Mouse (Mus musculus): ENCODE data around the gene Lurap1. TPM values are rescaled to one million over a fixed set of nuclear protein-coding genes. Genes with fewer than 3 reads are reported as not detected.
A peak's percentile ranks its signal among the peaks of the same experiment; 100 is the strongest.

The Lurap1 gene
- polyA plus RNA-seq (2016; fragmentation: Nextera tagmentation; extraction: Ambion mirVana): 2.3 and 2.6 TPM in 2 replicates

GRCm38 (mm10) chr4:116151238-116151637, at the start of gene Lurap1:
TSS of gene Lurap1 (minus strand) at chr4:116151338.
- Histone ChIP-seq H3K27me3 (replicated peaks) (no peaks in the 10 kb centered on the region), H3K4me1 (replicated peaks) (peaks cover 11% of the 10 kb centered on the region), H3K4me3 (peak within 1 kb of the TSS; percentile 88), H3K4me2 (peak within 1 kb of the TSS; percentile 83), H3K27ac (ENCODE audit: poor library complexity, severe bottlenecking) (peak within 1 kb of the TSS; percentile 91), H3K9me3 (replicated peaks) (0 out of 2 replicates have a peak, but pooled peaks cover 4% of the 10 kb centered on the region), H3K9ac (peak within 1 kb of the TSS; percentile 95), H3K36me3 (peaks cover 47% of the 10 kb centered on the region)
- ATAC-seq (ENCODE audit: insufficient number of reproducible peaks, low FRiP score): no peak
- WGBS: 69% methylated on average over 6 of the region's 6 CpGs

GRCm38 (mm10) chr4:116198422-116198821, 47.3 kb upstream of the Lurap1 start:
- H3K36me3 ChIP-seq: no peaks in the 10 kb centered on the region
- no peaks in the 10 kb centered on the region for H3K27me3 ChIP-seq (replicated peaks)
- no peaks in the 10 kb centered on the region for H3K9me3 ChIP-seq (replicated peaks)
- H3K4me1 ChIP-seq (replicated peaks): peaks cover 12% of the 10 kb centered on the region
- no peak for ATAC-seq (ENCODE audit: insufficient number of reproducible peaks, low FRiP score)
- H3K4me2 ChIP-seq: no peak overlapping the region
- 63% methylated on average over 2 of the region's 2 CpGs for WGBS
- no peak overlapping the region for H3K9ac ChIP-seq
- no peak overlapping the region for H3K27ac ChIP-seq (ENCODE audit: poor library complexity, severe bottlenecking)
- no peak overlapping the region for H3K4me3 ChIP-seq

- ATAC-seq (ENCODE audit: insufficient number of reproducible peaks, low FRiP score): no peak
- 31% methylated on average over 9 of the region's 9 CpGs for whole genome bisulfite sequencing
- H3K27ac ChIP-seq (ENCODE audit: poor library complexity, severe bottlenecking): no peak overlapping the region
Measured at GRCm38 (mm10) chr4:116193583-116194383, 42.6 kb upstream of the Lurap1 start.

GRCm38 (mm10) chr4:116192286-116192835, 41.2 kb upstream of the Lurap1 start:
- Histone ChIP-seq H3K9ac (peak overlapping the region; percentile 28; the same call in 1 of the 2 replicates), H3K4me2 (no peak overlapping the region), H3K27ac (ENCODE audit: poor library complexity, severe bottlenecking) (no peak overlapping the region), H3K4me3 (no peak overlapping the region), H3K36me3 (no peaks in the 10 kb centered on the region), H3K27me3 (replicated peaks) (no peaks in the 10 kb centered on the region), H3K4me1 (replicated peaks) (peaks cover 16% of the 10 kb centered on the region), H3K9me3 (replicated peaks) (no peaks in the 10 kb centered on the region)
- no peak for ATAC-seq (ENCODE audit: insufficient number of reproducible peaks, low FRiP score)
- WGBS: 48% methylated on average over 4 of the region's 4 CpGs

More at GRCm38 (mm10) chr4:116193583-116194383, 42.6 kb upstream of the Lurap1 start:
- no peak overlapping the region for H3K4me3 ChIP-seq
- H3K4me1 ChIP-seq (replicated peaks): peaks cover 16% of the 10 kb centered on the region
- H3K9ac ChIP-seq: no peak overlapping the region
- H3K4me2 ChIP-seq: no peak overlapping the region
- no peaks in the 10 kb centered on the region for H3K9me3 ChIP-seq (replicated peaks)
- no peaks in the 10 kb centered on the region for H3K36me3 ChIP-seq
- H3K27me3 ChIP-seq (replicated peaks): no peaks in the 10 kb centered on the region

- no peak for ATAC-seq (ENCODE audit: insufficient number of reproducible peaks, low FRiP score)
- no peaks in the 10 kb centered on the region for H3K9me3 ChIP-seq (replicated peaks)
- no peak overlapping the region for H3K9ac ChIP-seq
- no peak overlapping the region for H3K27ac ChIP-seq (ENCODE audit: poor library complexity, severe bottlenecking)
- 74% methylated on average over 4 of the region's 4 CpGs for WGBS
- H3K4me2 ChIP-seq: no peak overlapping the region
- H3K4me3 ChIP-seq: no peak overlapping the region
- peaks cover 15% of the 10 kb centered on the region for H3K4me1 ChIP-seq (replicated peaks)
- H3K36me3 ChIP-seq: no peaks in the 10 kb centered on the region
- H3K27me3 ChIP-seq (replicated peaks): no peaks in the 10 kb centered on the region
Measured at GRCm38 (mm10) chr4:116185083-116185482, 33.9 kb upstream of the Lurap1 start.

GRCm38 (mm10) chr4:116182745-116183144, 31.6 kb upstream of the Lurap1 start:
- peak overlapping the region; percentile 40 for H3K4me3 ChIP-seq
- ATAC-seq (ENCODE audit: insufficient number of reproducible peaks, low FRiP score): no peak; the same call in 1 of the 2 replicates
- peak overlapping the region; percentile 39; the same call in 1 of the 2 replicates for H3K9ac ChIP-seq
- H3K27ac ChIP-seq (ENCODE audit: poor library complexity, severe bottlenecking): 0 out of 2 replicates have a peak overlapping the region, but pooled peaks have one; percentile 26
- peak overlapping the region; percentile 69 for H3K4me2 ChIP-seq
- H3K27me3 ChIP-seq (replicated peaks): no peaks in the 10 kb centered on the region
- no peaks in the 10 kb centered on the region for H3K36me3 ChIP-seq
- WGBS: 2% methylated on average over 12 of the region's 12 CpGs
- peaks cover 17% of the 10 kb centered on the region for H3K4me1 ChIP-seq (replicated peaks)
- H3K9me3 ChIP-seq (replicated peaks): no peaks in the 10 kb centered on the region

- no peak overlapping the region for H3K9ac ChIP-seq
- 41% methylated on average over 3 of the region's 3 CpGs for WGBS
- H3K27ac ChIP-seq (ENCODE audit: poor library complexity, severe bottlenecking): no peak overlapping the region
Measured at GRCm38 (mm10) chr4:116182079-116182478, 30.9 kb upstream of the Lurap1 start.

GRCm38 (mm10) chr4:116177140-116177539, 26.0 kb upstream of the Lurap1 start:
- WGBS: 31% methylated on average over 5 of the region's 5 CpGs

More at GRCm38 (mm10) chr4:116182079-116182478, 30.9 kb upstream of the Lurap1 start:
- H3K4me1 ChIP-seq (replicated peaks): peaks cover 23% of the 10 kb centered on the region
- no peak overlapping the region for H3K4me2 ChIP-seq
- no peak for ATAC-seq (ENCODE audit: insufficient number of reproducible peaks, low FRiP score)
- H3K4me3 ChIP-seq: no peak overlapping the region
- no peaks in the 10 kb centered on the region for H3K9me3 ChIP-seq (replicated peaks)
- H3K36me3 ChIP-seq: no peaks in the 10 kb centered on the region
- H3K27me3 ChIP-seq (replicated peaks): no peaks in the 10 kb centered on the region

GRCm38 (mm10) chr4:116176543-116176988, 25.4 kb upstream of the Lurap1 start:
- ATAC-seq (ENCODE audit: insufficient number of reproducible peaks, low FRiP score): peak; percentile 62
- WGBS: 15% methylated on average over 10 of the region's 10 CpGs
- peak overlapping the region; percentile 34 for H3K4me3 ChIP-seq

More at GRCm38 (mm10) chr4:116177140-116177539, 26.0 kb upstream of the Lurap1 start:
- Histone ChIP-seq H3K36me3 (no peaks in the 10 kb centered on the region), H3K9me3 (replicated peaks) (no peaks in the 10 kb centered on the region), H3K4me1 (replicated peaks) (peaks cover 43% of the 10 kb centered on the region), H3K9ac (peak overlapping the region; percentile 29; the same call in 1 of the 2 replicates), H3K27ac (ENCODE audit: poor library complexity, severe bottlenecking) (peak overlapping the region; percentile 90), H3K27me3 (replicated peaks) (no peaks in the 10 kb centered on the region), H3K4me2 (peak overlapping the region; percentile 64), H3K4me3 (no peak overlapping the region)
- ATAC-seq (ENCODE audit: insufficient number of reproducible peaks, low FRiP score): no peak; the same call in 1 of the 2 replicates

GRCm38 (mm10) chr4:116175711-116176542, 24.8 kb upstream of the Lurap1 start:
- Histone ChIP-seq H3K4me3 (peak overlapping the region; percentile 34), H3K4me2 (peak overlapping the region; percentile 64), H3K36me3 (no peaks in the 10 kb centered on the region), H3K4me1 (replicated peaks) (peaks cover 43% of the 10 kb centered on the region), H3K9ac (peak overlapping the region; percentile 66), H3K9me3 (replicated peaks) (no peaks in the 10 kb centered on the region), H3K27ac (ENCODE audit: poor library complexity, severe bottlenecking) (peak overlapping the region; percentile 90), H3K27me3 (replicated peaks) (no peaks in the 10 kb centered on the region)
- 31% methylated on average over 7 of the region's 7 CpGs for WGBS
- ATAC-seq (ENCODE audit: insufficient number of reproducible peaks, low FRiP score): peak; percentile 40

More at GRCm38 (mm10) chr4:116176543-116176988, 25.4 kb upstream of the Lurap1 start:
- Histone ChIP-seq H3K4me1 (replicated peaks) (peaks cover 43% of the 10 kb centered on the region), H3K36me3 (no peaks in the 10 kb centered on the region), H3K27ac (ENCODE audit: poor library complexity, severe bottlenecking) (peak overlapping the region; percentile 90), H3K9ac (peak overlapping the region; percentile 66), H3K27me3 (replicated peaks) (no peaks in the 10 kb centered on the region), H3K4me2 (peak overlapping the region; percentile 64), H3K9me3 (replicated peaks) (no peaks in the 10 kb centered on the region)

Data from heart, embryonic 12.5 days (tissue).